Mouse (Mus musculus): ENCODE measurements around the gene 2410002F23Rik.
"Not testable (repeated sequence)": the region's sequence is repeated elsewhere in the genome, so short reads cannot be mapped to it uniquely, and the experiment has no call there.

The 2410002F23Rik gene

GRCm38 (mm10) chr7:44246055-44246983 lies at the start of gene 2410002F23Rik, which contains the start of gene 1700028J19Rik:
Gene 2410002F23Rik (plus strand): TSS chr7:44246722.
Gene 1700028J19Rik (minus strand): TSS chr7:44246695.
- peak; percentile 87 for DNase-seq (ENCODE audit: low read depth, low spot score)

- no peak for DNase-seq (ENCODE audit: low read depth, low spot score)
Observed at GRCm38 (mm10) chr7:44197891-44198290, 48.6 kb upstream of the 2410002F23Rik start, which contains the start of gene Klk1b3. Gene Klk1b3 (plus strand): TSS chr7:44198191.

GRCm38 (mm10) chr7:44207135-44207534 lies 39.4 kb upstream of the 2410002F23Rik start, which contains the start of gene Klk1b4:
Gene Klk1b4 (plus strand): TSS chr7:44207435.
- DNase-seq (ENCODE audit: low read depth, low spot score): not testable (repeated sequence)

- DNase-seq (ENCODE audit: low read depth, low spot score): no peak
Observed at GRCm38 (mm10) chr7:44208307-44208706, 38.2 kb upstream of the 2410002F23Rik start.

- no peak for DNase-seq (ENCODE audit: low read depth, low spot score)
Observed at GRCm38 (mm10) chr7:44215645-44216044, 30.9 kb upstream of the 2410002F23Rik start, which contains the start of gene Klk1b5. Gene Klk1b5 (plus strand): TSS chr7:44215945.

GRCm38 (mm10) chr7:44221601-44222000 lies 24.9 kb upstream of the 2410002F23Rik start:
- not testable (repeated sequence) for DNase-seq (ENCODE audit: low read depth, low spot score)

- DNase-seq (ENCODE audit: low read depth, low spot score): not testable (repeated sequence)
Observed at GRCm38 (mm10) chr7:44222335-44222734, 24.2 kb upstream of the 2410002F23Rik start.

- DNase-seq (ENCODE audit: low read depth, low spot score): no peak
Observed at GRCm38 (mm10) chr7:44225076-44225475, 21.4 kb upstream of the 2410002F23Rik start, which contains the start of gene Klk1. Gene Klk1 (plus strand): TSS chr7:44225360.

- DNase-seq (ENCODE audit: low read depth, low spot score): no peak
Observed at GRCm38 (mm10) chr7:44235909-44236308, 10.6 kb upstream of the 2410002F23Rik start, which contains the start of gene Gm36864. Gene Gm36864 (plus strand): TSS chr7:44236177.

- DNase-seq (ENCODE audit: low read depth, low spot score): no peak
Observed at GRCm38 (mm10) chr7:44239913-44240312, 6.6 kb upstream of the 2410002F23Rik start.

- no peak for DNase-seq (ENCODE audit: low read depth, low spot score)
Observed at GRCm38 (mm10) chr7:44240712-44241111, 5.8 kb upstream of the 2410002F23Rik start.

GRCm38 (mm10) chr7:44241163-44241562 lies 5.4 kb upstream of the 2410002F23Rik start:
- no peak for DNase-seq (ENCODE audit: low read depth, low spot score)

- no peak for DNase-seq (ENCODE audit: low read depth, low spot score)
Observed at GRCm38 (mm10) chr7:44244080-44244479, 2.4 kb upstream of the 2410002F23Rik start.

- DNase-seq (ENCODE audit: low read depth, low spot score): peak; percentile 64
Observed at GRCm38 (mm10) chr7:44246984-44247470, 505 bp downstream of the 2410002F23Rik start.

- DNase-seq (ENCODE audit: low read depth, low spot score): no peak
Observed at GRCm38 (mm10) chr7:44247971-44248370, 1.4 kb downstream of the 2410002F23Rik start.

GRCm38 (mm10) chr7:44249248-44249647 lies 2.7 kb downstream of the 2410002F23Rik start:
- no peak for DNase-seq (ENCODE audit: low read depth, low spot score)

- not testable (repeated sequence) for DNase-seq (ENCODE audit: low read depth, low spot score)
Observed at GRCm38 (mm10) chr7:44250732-44251275, 4.3 kb downstream of the 2410002F23Rik start.

GRCm38 (mm10) chr7:44253023-44253616 lies 6.6 kb downstream of the 2410002F23Rik start:
- DNase-seq (ENCODE audit: low read depth, low spot score): no peak

- no peak for DNase-seq (ENCODE audit: low read depth, low spot score)
Observed at GRCm38 (mm10) chr7:44254930-44255329, 8.4 kb downstream of the 2410002F23Rik start.

GRCm38 (mm10) chr7:44257278-44257677 lies 10.8 kb downstream of the 2410002F23Rik start, which contains the start of gene Acp4:
Gene Acp4 (minus strand): TSS chr7:44257378.
- DNase-seq (ENCODE audit: low read depth, low spot score): no peak

- DNase-seq (ENCODE audit: low read depth, low spot score): no peak
Observed at GRCm38 (mm10) chr7:44260410-44260809, 13.9 kb downstream of the 2410002F23Rik start.
